Mouse (Mus musculus): ENCODE data around the gene Ephx1. TPM values are rescaled to one million over a fixed set of nuclear protein-coding genes. Genes with fewer than 3 reads are reported as not detected.
"Not testable (repeated sequence)": the region's sequence is repeated elsewhere in the genome, so short reads cannot be mapped to it uniquely, and the experiment has no call there.

Gene Ephx1
- total RNA-seq (2021): 10 to 100 TPM; 20.7 to 25.9 TPM
- long read RNA-seq, experiment 1, transcript Ephx1-201 (9 exons, 1,741 nt): major isoform, 21 of 22 reads
- long read RNA-seq, experiment 1, partial matches to known transcripts: 1 of 22 reads
- long read RNA-seq, experiment 1, other reads (novel, unspliced or antisense): 0 of 22 reads
- long read RNA-seq, experiment 2, transcript Ephx1-201 (9 exons, 1,741 nt): major isoform, 21 of 25 reads
- long read RNA-seq, experiment 2, partial matches to known transcripts: 2 of 25 reads
- long read RNA-seq, experiment 2, other reads (novel, unspliced or antisense): 2 of 25 reads

- no peak for DNase-seq
- intact Hi-C loops (cut with DNase I): loop anchor here (5.0 kb wide), 1 partner anchor 34 kb away; no protein-coding TSS in a partner anchor
Measured at GRCm38 (mm10) chr1:181020756-181021487, at the start of gene Ephx1. Gene Ephx1 (minus strand): TSS chr1:181020904.

GRCm38 (mm10) chr1:181069671-181070070 is 49.0 kb upstream of the Ephx1 start:
- intact Hi-C loops (cut with DNase I): no loop called here
- no peak for DNase-seq

GRCm38 (mm10) chr1:181068344-181068743 is 47.6 kb upstream of the Ephx1 start:
- no peak for DNase-seq
- intact Hi-C loops (cut with DNase I): no loop called here

GRCm38 (mm10) chr1:181064648-181065047 is 43.9 kb upstream of the Ephx1 start:
- DNase-seq: no peak
- intact Hi-C loops (cut with DNase I): no loop called here

GRCm38 (mm10) chr1:181063991-181064390 is 43.3 kb upstream of the Ephx1 start:
- no peak for DNase-seq
- intact Hi-C loops (cut with DNase I): no loop called here

- intact Hi-C loops (cut with DNase I): no loop called here
- DNase-seq: no peak
Measured at GRCm38 (mm10) chr1:181061784-181062485, 41.2 kb upstream of the Ephx1 start.

GRCm38 (mm10) chr1:181052898-181053297 is 32.2 kb upstream of the Ephx1 start:
- no peak for DNase-seq
- intact Hi-C loops (cut with DNase I): no loop called here

GRCm38 (mm10) chr1:181050937-181051336 is 30.2 kb upstream of the Ephx1 start, which contains the start of gene 9130409I23Rik:
Gene 9130409I23Rik (plus strand): TSS chr1:181051237.
- intact Hi-C loops (cut with DNase I): no loop called here
- no peak for DNase-seq

- intact Hi-C loops (cut with DNase I): no loop called here
- no peak for DNase-seq
Measured at GRCm38 (mm10) chr1:181049328-181049842, 28.7 kb upstream of the Ephx1 start.

GRCm38 (mm10) chr1:181047520-181047919 is 26.8 kb upstream of the Ephx1 start:
- DNase-seq: no peak
- intact Hi-C loops (cut with DNase I): no loop called here

- intact Hi-C loops (cut with DNase I): loop anchor here (1.0 kb wide), 2 partner anchors 47 to 52 kb away; no protein-coding TSS in a partner anchor
- peak; percentile 9 to 29 for DNase-seq
Measured at GRCm38 (mm10) chr1:181039652-181040051, 18.9 kb upstream of the Ephx1 start.

GRCm38 (mm10) chr1:181037623-181038022 is 16.9 kb upstream of the Ephx1 start:
- no peak for DNase-seq

GRCm38 (mm10) chr1:181035015-181035778 is 14.5 kb upstream of the Ephx1 start:
- DNase-seq; intact Hi-C loops (cut with DNase I): not testable (repeated sequence)

More at GRCm38 (mm10) chr1:181037623-181038022, 16.9 kb upstream of the Ephx1 start:
- intact Hi-C loops (cut with DNase I): no loop called here

- intact Hi-C loops (cut with DNase I): loop anchor here (5.0 kb wide), 1 partner anchor 35 kb away; no protein-coding TSS in a partner anchor
- peak; percentile 41 to 72 for DNase-seq
Measured at GRCm38 (mm10) chr1:181022265-181022664, 1.6 kb upstream of the Ephx1 start.

- intact Hi-C loops (cut with DNase I): loop anchor here (5.0 kb wide), 1 partner anchor 34 kb away; no protein-coding TSS in a partner anchor
- DNase-seq: no peak
Measured at GRCm38 (mm10) chr1:181021488-181021865, 773 bp upstream of the Ephx1 start.

GRCm38 (mm10) chr1:181017890-181018420 is 2.7 kb downstream of the Ephx1 start:
- DNase-seq: no peak
- intact Hi-C loops (cut with DNase I): no loop called here

- intact Hi-C loops (cut with DNase I): no loop called here
Measured at GRCm38 (mm10) chr1:181017212-181017711, 3.4 kb downstream of the Ephx1 start.

GRCm38 (mm10) chr1:181016532-181017131 is 4.1 kb downstream of the Ephx1 start:
- DNase-seq: peak; percentile 71 to 76
- intact Hi-C loops (cut with DNase I): no loop called here

More at GRCm38 (mm10) chr1:181017212-181017711, 3.4 kb downstream of the Ephx1 start:
- DNase-seq: peak; percentile 75 to 85

- DNase-seq: peak in 1 of 2 experiments; percentile 13
- intact Hi-C loops (cut with DNase I): no loop called here
Measured at GRCm38 (mm10) chr1:181016045-181016444, 4.7 kb downstream of the Ephx1 start.

All from heart, postnatal 14 days (tissue).